Mouse (Mus musculus): ENCODE results near the gene Cars. TPM values are rescaled to one million over a fixed set of nuclear protein-coding genes. Genes with fewer than 3 reads are reported as not detected.
A peak's percentile ranks its signal among the peaks of the same experiment; 100 is the strongest.
"Not testable (repeated sequence)": the region's sequence is repeated elsewhere in the genome, so short reads cannot be mapped to it uniquely, and the experiment has no call there.

Cars gene
- polyA plus RNA-seq, 1 experiment from 2014 or later = 80.7 TPM

GRCm38 (mm10) chr7:143565648-143566039, 34.2 kb downstream of the Cars start:
- no peak overlapping the region for H3K4me3 ChIP-seq
- no peaks in the 10 kb centered on the region for H3K4me1 ChIP-seq
- H3K9me3 ChIP-seq = no peaks in the 10 kb centered on the region
- no peaks in the 10 kb centered on the region for H3K27me3 ChIP-seq (replicated peaks; ENCODE audit: low read depth, poor library complexity, severe bottlenecking)
- no peak for DNase-seq (ENCODE audit: low spot score)
- no peak overlapping the region for H3K27ac ChIP-seq (replicated peaks)
- WGBS = 94% methylated on average over 3 of the region's 3 CpGs
- H3K36me3 ChIP-seq (replicated peaks) = peaks cover 100% of the 10 kb centered on the region

GRCm38 (mm10) chr7:143565015-143565647, 34.8 kb downstream of the Cars start:
- Histone ChIP-seq H3K27me3 (replicated peaks; ENCODE audit: low read depth, poor library complexity, severe bottlenecking) (no peaks in the 10 kb centered on the region), H3K4me1 (no peaks in the 10 kb centered on the region), H3K36me3 (replicated peaks) (peaks cover 100% of the 10 kb centered on the region), H3K27ac (replicated peaks) (no peak overlapping the region), H3K9me3 (no peaks in the 10 kb centered on the region), H3K4me3 (no peak overlapping the region)
- no peak for DNase-seq (ENCODE audit: low spot score)
- 93% methylated on average over 6 of the region's 6 CpGs for WGBS

- H3K36me3 ChIP-seq (replicated peaks) = peaks cover 100% of the 10 kb centered on the region
- no peak overlapping the region for H3K27ac ChIP-seq (replicated peaks)
- no peaks in the 10 kb centered on the region for H3K9me3 ChIP-seq
- DNase-seq (ENCODE audit: low spot score) = no peak
- H3K4me3 ChIP-seq = no peak overlapping the region
- 90% methylated on average over 5 of the region's 5 CpGs for whole genome bisulfite sequencing
- H3K27me3 ChIP-seq (replicated peaks; ENCODE audit: low read depth, poor library complexity, severe bottlenecking) = no peaks in the 10 kb centered on the region
- H3K4me1 ChIP-seq = no peaks in the 10 kb centered on the region
These were observed 36.1 kb downstream of the Cars start for GRCm38 (mm10) chr7:143563787-143564186.

- 94% methylated on average over 7 of the region's 7 CpGs for WGBS
- H3K4me3 ChIP-seq = no peak overlapping the region
- H3K27ac ChIP-seq (replicated peaks) = no peak overlapping the region
- peaks cover 94% of the 10 kb centered on the region for H3K36me3 ChIP-seq (replicated peaks)
- DNase-seq (ENCODE audit: low spot score) = no peak
- no peaks in the 10 kb centered on the region for H3K27me3 ChIP-seq (replicated peaks; ENCODE audit: low read depth, poor library complexity, severe bottlenecking)
- H3K9me3 ChIP-seq = no peaks in the 10 kb centered on the region
- H3K4me1 ChIP-seq = no peaks in the 10 kb centered on the region
These were observed 42.3 kb downstream of the Cars start for GRCm38 (mm10) chr7:143557616-143558015.

- Histone ChIP-seq H3K4me1 (no peaks in the 10 kb centered on the region), H3K4me3 (no peak overlapping the region), H3K27me3 (replicated peaks; ENCODE audit: low read depth, poor library complexity, severe bottlenecking) (no peaks in the 10 kb centered on the region), H3K36me3 (replicated peaks) (peaks cover 89% of the 10 kb centered on the region), H3K27ac (replicated peaks) (no peak overlapping the region), H3K9me3 (no peaks in the 10 kb centered on the region)
- WGBS = 88% methylated on average over 8 of the region's 8 CpGs
- no peak for DNase-seq (ENCODE audit: low spot score)
These were observed 42.8 kb downstream of the Cars start for GRCm38 (mm10) chr7:143556964-143557610.

- H3K4me1 ChIP-seq = peaks cover 36% of the 10 kb centered on the region
- 37% methylated on average over 2 of the region's 2 CpGs for WGBS
- no peaks in the 10 kb centered on the region for H3K9me3 ChIP-seq
- peaks cover 35% of the 10 kb centered on the region for H3K36me3 ChIP-seq (replicated peaks)
- H3K4me3 ChIP-seq = peak overlapping the region; percentile 96
- no peak for DNase-seq (ENCODE audit: low spot score)
- H3K27ac ChIP-seq (replicated peaks) = peak overlapping the region; percentile 99
- H3K27me3 ChIP-seq (replicated peaks; ENCODE audit: low read depth, poor library complexity, severe bottlenecking) = no peaks in the 10 kb centered on the region
These were observed 50.2 kb downstream of the Cars start for GRCm38 (mm10) chr7:143549588-143550220.

GRCm38 (mm10) chr7:143548976-143549457, 50.9 kb downstream of the Cars start, which contains the start of gene Nap1l4:
Nap1l4 (minus strand) TSS chr7:143549106.
- Histone ChIP-seq H3K4me3 (peak within 1 kb of the TSS; percentile 96), H3K4me1 (peaks cover 37% of the 10 kb centered on the region), H3K9me3 (no peaks in the 10 kb centered on the region), H3K36me3 (replicated peaks) (peaks cover 32% of the 10 kb centered on the region), H3K27ac (replicated peaks) (peak within 1 kb of the TSS; percentile 99), H3K27me3 (replicated peaks; ENCODE audit: low read depth, poor library complexity, severe bottlenecking) (no peaks in the 10 kb centered on the region)
- DNase-seq (ENCODE audit: low spot score) = peak; percentile 99
- under 1% methylated on average over 43 of the region's 43 CpGs for WGBS

- DNase-seq (ENCODE audit: low spot score) = no peak
- under 1% methylated on average over 63 of the region's 63 CpGs for WGBS
- Histone ChIP-seq H3K4me1 (peaks cover 43% of the 10 kb centered on the region), H3K27me3 (replicated peaks; ENCODE audit: low read depth, poor library complexity, severe bottlenecking) (no peaks in the 10 kb centered on the region), H3K9me3 (no peaks in the 10 kb centered on the region), H3K27ac (replicated peaks) (peak overlapping the region; percentile 99), H3K4me3 (peak overlapping the region; percentile 96), H3K36me3 (replicated peaks) (peaks cover 30% of the 10 kb centered on the region)
These were observed 51.5 kb downstream of the Cars start for GRCm38 (mm10) chr7:143548231-143548961.

GRCm38 (mm10) chr7:143546554-143546953, 53.3 kb downstream of the Cars start:
- Histone ChIP-seq H3K4me3 (peak overlapping the region; percentile 19; the same call in 1 of the 2 replicates), H3K27me3 (replicated peaks; ENCODE audit: low read depth, poor library complexity, severe bottlenecking) (no peaks in the 10 kb centered on the region), H3K27ac (replicated peaks) (no peak overlapping the region), H3K4me1 (peaks cover 51% of the 10 kb centered on the region), H3K9me3 (no peaks in the 10 kb centered on the region), H3K36me3 (replicated peaks) (peaks cover 30% of the 10 kb centered on the region)
- no peak for DNase-seq (ENCODE audit: low spot score)
- 82% methylated on average over 2 of the region's 2 CpGs for WGBS

- Histone ChIP-seq H3K27ac (replicated peaks) (no peak overlapping the region), H3K27me3 (replicated peaks; ENCODE audit: low read depth, poor library complexity, severe bottlenecking) (no peaks in the 10 kb centered on the region), H3K4me3 (no peak overlapping the region), H3K9me3 (no peaks in the 10 kb centered on the region), H3K4me1 (peaks cover 44% of the 10 kb centered on the region), H3K36me3 (replicated peaks) (peaks cover 48% of the 10 kb centered on the region)
- peak; percentile 51 for DNase-seq (ENCODE audit: low spot score)
- 91% methylated on average over 2 of the region's 2 CpGs for WGBS
These were observed 55.5 kb downstream of the Cars start for GRCm38 (mm10) chr7:143544368-143544767.

- WGBS = 76% methylated on average over 1 of the region's 1 CpGs
These were observed 61.2 kb downstream of the Cars start for GRCm38 (mm10) chr7:143538671-143539070.

GRCm38 (mm10) chr7:143538229-143538628, 61.7 kb downstream of the Cars start:
- H3K4me3 ChIP-seq; DNase-seq (ENCODE audit: low spot score); H3K4me1 ChIP-seq; H3K9me3 ChIP-seq; H3K27ac ChIP-seq (replicated peaks); H3K27me3 ChIP-seq (replicated peaks; ENCODE audit: low read depth, poor library complexity, severe bottlenecking): not testable (repeated sequence)
- WGBS = 91% methylated on average over 6 of the region's 6 CpGs
- H3K36me3 ChIP-seq (replicated peaks) = peaks cover 86% of the 10 kb centered on the region

More at GRCm38 (mm10) chr7:143538671-143539070, 61.2 kb downstream of the Cars start:
- Histone ChIP-seq H3K4me3 (no peak overlapping the region), H3K27me3 (replicated peaks; ENCODE audit: low read depth, poor library complexity, severe bottlenecking) (no peaks in the 10 kb centered on the region), H3K36me3 (replicated peaks) (peaks cover 81% of the 10 kb centered on the region), H3K4me1 (peaks cover 10% of the 10 kb centered on the region), H3K27ac (replicated peaks) (no peak overlapping the region), H3K9me3 (no peaks in the 10 kb centered on the region)
- DNase-seq (ENCODE audit: low spot score) = no peak

Measured in embryonic facial prominence, embryonic 10.5 days (tissue).